Mouse (Mus musculus) intestine, postnatal 0 days (tissue): ENCODE data around the gene Atp6v0b. TPM values are rescaled to one million over a fixed set of nuclear protein-coding genes. Genes with fewer than 3 reads are reported as not detected.
A peak's percentile ranks its signal among the peaks of the same experiment; 100 is the strongest.

Experiments used
- ATAC-seq: fragments of 200-750 bp; cut with Nextera tagmentation; 2 replicates; pipeline ENCODE4 v1.8.0; 2017; ENCODE audit warnings: mild to moderate bottlenecking, moderate TSS enrichment, moderate library complexity
- H3K27ac ChIP-seq: fragments of 300-500 bp; sonication (generic); 2 replicates; pipeline ENCODE4 v1.5.1; 2014; ENCODE audit warnings: mild to moderate bottlenecking, low read depth, low read length, moderate library complexity
- H3K27me3 ChIP-seq: fragments of 300-500 bp; sonication (generic); replicated peaks from 2 replicates; pipeline ENCODE4 v1.6.1; 2014; ENCODE audit warnings: low read length, mixed read lengths; ENCODE audit not compliant: control insufficient read depth, insufficient read depth
- H3K36me3 ChIP-seq: fragments of 300-500 bp; sonication (generic); 2 replicates; pipeline ENCODE4 v1.6.1; 2014; ENCODE audit warnings: mild to moderate bottlenecking, moderate library complexity; ENCODE audit not compliant: control insufficient read depth, insufficient read depth
- H3K4me1 ChIP-seq: fragments of 300-500 bp; sonication (generic); replicated peaks from 2 replicates; pipeline ENCODE4 v1.6.1; 2014; ENCODE audit warnings: antibody characterized with exemption, low read length, mixed read lengths; ENCODE audit not compliant: control insufficient read depth, insufficient read depth
- H3K4me2 ChIP-seq: fragments of 300-500 bp; sonication (generic); replicated peaks from 2 replicates; pipeline ENCODE4 v1.6.1; 2014; ENCODE audit warnings: low read depth, mild to moderate bottlenecking, moderate library complexity
- H3K4me3 ChIP-seq: fragments of 300-500 bp; sonication (generic); 2 replicates; pipeline ENCODE4 v1.5.1; 2014; ENCODE audit warnings: low read depth, low read length
- H3K9ac ChIP-seq: fragments of 300-500 bp; sonication (generic); 2 replicates; pipeline ENCODE4 v1.6.1; 2014; ENCODE audit warnings: mild to moderate bottlenecking, low read depth, low read length
- H3K9me3 ChIP-seq: fragments of 300-500 bp; sonication (generic); 2 replicates; pipeline ENCODE4 v1.6.1; 2016; ENCODE audit warnings: mixed run types; ENCODE audit not compliant: control insufficient read depth
- CTCF ChIP-seq: sonication (generic); IDR thresholded peaks from 2 replicates; pipeline ENCODE4 v1.5.1; 2016; ENCODE audit warnings: low read depth, mild to moderate bottlenecking, control low read depth, antibody characterized with exemption, moderate library complexity
- WGBS: fragments of 180-500 bp; shearing (Covaris S2); extraction: QIAGEN DNeasy Blood & Tissue Kit; methylation state at CpG from one replicate; pipeline ENCODE4 v1.1.7; 2014; 5-methylcytosine and 5-hydroxymethylcytosine counted together
- polyA plus RNA-seq: library from polyadenylated mRNA; unstranded; fragments of >200 nt; fragmentation: Nextera tagmentation; extraction: Ambion mirVana; gene quantifications from 2 replicates; pipeline ENCODE4 v1.2.1, GENCODE M21; 2015

The Atp6v0b gene
- polyA plus RNA-seq, 1 experiment from 2014 or later, result 442 TPM

DNA sequence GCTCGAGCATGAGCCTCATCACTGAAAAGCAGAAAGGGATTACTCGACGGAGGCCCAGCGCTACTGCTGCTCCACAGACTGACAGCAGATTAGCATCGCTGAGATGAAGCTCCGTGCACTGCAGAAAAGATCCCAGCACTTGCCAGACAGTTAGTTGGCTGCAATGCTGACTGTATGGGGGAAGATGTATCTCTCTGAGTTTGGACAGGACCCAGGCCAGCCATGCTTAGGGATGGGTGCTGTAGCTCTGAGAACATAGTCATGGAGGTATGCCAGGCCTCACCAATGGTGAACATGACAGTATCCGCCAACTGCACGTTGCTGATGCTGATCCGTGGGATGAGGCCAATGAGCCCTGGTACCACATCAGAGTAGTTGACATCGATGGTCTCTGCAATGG is 17.0 kb upstream of the Atp6v0b start:
- no peaks in the 10 kb centered on the region for H3K9me3 ChIP-seq
- no peak overlapping the region for H3K4me2 ChIP-seq
- no peaks in the 10 kb centered on the region for H3K4me1 ChIP-seq
- no peaks in the 10 kb centered on the region for H3K27me3 ChIP-seq
- no peak overlapping the region for H3K9ac ChIP-seq
- no peak overlapping the region for H3K4me3 ChIP-seq
- H3K27ac ChIP-seq, result no peak overlapping the region
- no peak for TF ChIP-seq CTCF
- 91% methylated on average over 10 of the region's 10 CpGs for WGBS
- peaks cover 67% of the 10 kb centered on the region for H3K36me3 ChIP-seq
- ATAC-seq, result no peak

DNA sequence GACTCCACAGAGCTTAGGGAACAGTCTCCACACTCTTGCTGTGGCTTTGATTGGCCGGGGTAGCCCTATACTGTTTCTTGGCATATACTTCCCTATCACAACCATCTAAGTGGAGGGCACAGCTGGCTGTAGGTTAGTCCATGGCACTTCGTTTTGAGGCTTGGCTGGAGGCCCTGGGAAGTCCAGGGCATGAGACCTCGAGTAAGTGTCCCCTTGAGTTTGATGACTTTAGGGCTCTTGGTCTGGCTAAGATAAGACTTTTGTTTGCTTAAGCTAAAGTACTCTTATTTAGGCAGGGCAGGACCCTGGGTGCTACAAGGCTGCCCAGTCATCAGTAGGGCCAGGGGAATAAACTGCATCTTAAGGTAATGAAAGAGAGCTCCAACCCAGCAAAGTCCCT is 11.0 kb upstream of the Atp6v0b start:
- Histone ChIP-seq H3K36me3 (peaks cover 45% of the 10 kb centered on the region), H3K9me3 (no peaks in the 10 kb centered on the region), H3K27me3 (no peaks in the 10 kb centered on the region), H3K27ac (no peak overlapping the region), H3K4me1 (no peaks in the 10 kb centered on the region), H3K4me3 (no peak overlapping the region), H3K9ac (no peak overlapping the region), H3K4me2 (no peak overlapping the region)
- TF ChIP-seq CTCF, result no peak
- WGBS, result 59% methylated on average over 3 of the region's 3 CpGs
- no peak for ATAC-seq

DNA sequence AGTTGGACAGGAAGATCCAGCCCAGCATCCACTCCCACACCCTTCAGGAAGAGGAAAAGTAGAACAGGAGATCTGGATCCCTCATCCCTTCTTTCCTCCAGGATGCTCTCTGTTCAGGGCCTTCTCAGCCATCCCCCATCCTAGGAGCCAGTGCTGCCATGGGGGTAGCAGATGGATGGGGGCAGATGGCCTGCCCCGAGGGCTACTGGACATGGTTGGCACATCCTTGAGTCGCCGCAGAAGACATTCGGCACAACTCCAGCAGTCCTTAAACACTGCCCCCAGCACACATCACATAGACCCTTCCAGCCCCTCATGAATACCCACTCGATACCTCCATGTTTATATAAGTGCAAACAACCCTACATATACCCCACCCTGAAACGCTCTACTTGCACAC is 8.9 kb upstream of the Atp6v0b start:
- H3K27ac ChIP-seq, result no peak overlapping the region
- H3K4me3 ChIP-seq, result no peak overlapping the region
- 0 out of 2 replicates have a peak, but pooled peaks cover 2% of the 10 kb centered on the region for H3K4me1 ChIP-seq
- 93% methylated on average over 6 of the region's 6 CpGs for WGBS
- H3K36me3 ChIP-seq, result peaks cover 24% of the 10 kb centered on the region
- no peak for TF ChIP-seq CTCF
- H3K9me3 ChIP-seq, result no peaks in the 10 kb centered on the region
- no peaks in the 10 kb centered on the region for H3K27me3 ChIP-seq
- H3K4me2 ChIP-seq, result no peak overlapping the region
- ATAC-seq, result no peak
- no peak overlapping the region for H3K9ac ChIP-seq

DNA sequence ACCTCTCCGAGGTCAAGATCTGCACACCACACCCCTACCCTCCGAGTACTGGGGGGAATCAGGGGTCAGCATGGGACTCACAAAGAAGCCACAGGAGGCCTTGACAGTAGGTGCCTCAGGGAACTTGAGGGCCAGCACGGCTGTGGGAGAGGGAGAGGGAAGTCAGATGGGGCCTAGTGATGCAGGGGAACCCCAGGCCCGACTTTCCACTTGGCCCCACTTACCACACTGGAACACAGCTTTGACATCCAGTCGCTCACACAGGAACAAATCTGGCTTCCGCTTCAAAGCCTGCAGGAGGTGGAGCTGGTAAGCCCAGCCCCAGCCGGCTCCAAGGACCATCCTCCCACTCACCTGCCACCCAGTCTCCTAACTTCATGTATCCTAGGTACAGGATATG is 8.2 kb upstream of the Atp6v0b start:
- Histone ChIP-seq H3K4me2 (no peak overlapping the region), H3K4me1 (0 out of 2 replicates have a peak, but pooled peaks cover 2% of the 10 kb centered on the region), H3K4me3 (no peak overlapping the region), H3K9ac (no peak overlapping the region), H3K9me3 (no peaks in the 10 kb centered on the region), H3K27me3 (no peaks in the 10 kb centered on the region), H3K36me3 (peaks cover 17% of the 10 kb centered on the region), H3K27ac (no peak overlapping the region)
- 77% methylated on average over 7 of the region's 7 CpGs for WGBS
- TF ChIP-seq CTCF, result no peak
- no peak for ATAC-seq

DNA sequence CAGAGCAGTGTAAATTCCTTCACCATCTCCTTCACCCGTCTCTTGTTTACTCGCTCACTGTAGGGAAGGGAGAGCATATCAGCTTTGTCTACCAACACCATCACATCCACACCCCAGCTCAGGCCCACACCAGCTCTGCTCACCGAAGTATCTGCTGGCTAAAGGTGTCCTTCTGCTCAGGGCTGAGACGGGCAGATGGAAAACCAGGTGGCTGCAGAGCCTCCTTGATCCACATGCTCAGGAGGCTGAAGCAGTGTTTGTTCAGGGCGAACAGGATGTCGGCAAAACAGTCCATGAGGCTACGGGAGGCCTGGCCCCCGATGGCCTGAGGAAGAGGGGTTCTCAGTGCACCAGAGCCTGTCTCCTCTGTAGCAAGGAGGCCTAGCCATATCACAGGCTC is 7.5 kb upstream of the Atp6v0b start:
- no peak for TF ChIP-seq CTCF

DNA sequence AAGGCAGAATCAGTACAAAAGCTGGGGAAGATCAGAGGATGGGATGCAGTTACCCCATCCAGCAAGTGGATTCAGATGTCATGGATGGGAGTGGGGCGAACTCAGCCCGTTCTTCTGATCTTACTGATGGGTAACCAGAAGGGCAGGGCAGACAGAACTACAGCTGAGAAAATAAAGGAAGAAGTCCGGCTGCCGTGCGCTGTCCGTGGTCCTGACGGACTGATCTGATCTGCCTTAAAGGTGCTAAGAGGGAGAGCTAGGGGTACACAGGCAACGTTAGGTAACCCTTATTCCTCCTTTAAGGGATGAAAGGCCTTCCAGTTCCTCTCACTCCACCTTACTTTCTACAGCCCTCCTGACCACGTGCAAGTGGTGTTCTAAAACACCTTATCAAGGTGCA is 6.2 kb upstream of the Atp6v0b start:
- ATAC-seq, result no peak

More for the DNA sequence above, 7.5 kb upstream of the Atp6v0b start:
- ATAC-seq, result no peak
- Histone ChIP-seq H3K27ac (no peak overlapping the region), H3K36me3 (peaks cover 15% of the 10 kb centered on the region), H3K4me3 (no peak overlapping the region), H3K27me3 (no peaks in the 10 kb centered on the region), H3K9ac (no peak overlapping the region), H3K4me1 (0 out of 2 replicates have a peak, but pooled peaks cover 2% of the 10 kb centered on the region), H3K4me2 (no peak overlapping the region), H3K9me3 (no peaks in the 10 kb centered on the region)
- WGBS, result 82% methylated on average over 7 of the region's 8 CpGs

DNA sequence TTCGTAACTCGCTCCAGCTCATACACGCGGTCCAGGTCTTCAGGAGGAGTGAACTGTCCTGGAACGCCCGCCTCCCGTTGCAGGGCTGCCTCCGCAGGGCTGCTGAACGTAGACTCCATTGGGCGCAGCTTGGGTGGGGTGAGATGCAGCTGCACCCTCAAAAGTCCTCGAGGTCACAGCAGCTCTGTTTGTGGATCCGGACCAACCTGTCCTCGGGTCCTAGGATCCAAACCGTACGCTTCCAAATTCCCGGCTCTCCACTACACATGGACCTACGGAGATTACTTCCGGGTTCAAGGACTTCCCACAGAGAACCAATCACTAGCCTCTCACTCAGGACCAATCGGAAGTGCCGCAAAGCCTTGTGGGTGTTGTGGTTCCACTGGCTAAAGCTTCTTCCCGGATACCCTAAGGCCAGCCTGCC is 4.6 kb upstream of the Atp6v0b start, which contains the start of gene Dph2:
TSS of gene Dph2 (minus strand) at position 295 of the 424 bp plus-strand sequence.
- peak within 1 kb of the TSS; percentile 26; the same call in 1 of the 2 replicates for H3K9ac ChIP-seq
- under 1% methylated on average over 21 of the region's 21 CpGs for WGBS

More for the DNA sequence above, 6.2 kb upstream of the Atp6v0b start:
- no peak overlapping the region for H3K9ac ChIP-seq
- TF ChIP-seq CTCF, result no peak
- H3K4me2 ChIP-seq, result no peak overlapping the region
- no peaks in the 10 kb centered on the region for H3K9me3 ChIP-seq
- no peak overlapping the region for H3K4me3 ChIP-seq
- H3K36me3 ChIP-seq, result peaks cover 12% of the 10 kb centered on the region; the same call in 1 of the 2 replicates
- WGBS, result 16% methylated on average over 9 of the region's 9 CpGs
- no peaks in the 10 kb centered on the region for H3K27me3 ChIP-seq
- H3K4me1 ChIP-seq, result 0 out of 2 replicates have a peak, but pooled peaks cover 2% of the 10 kb centered on the region
- no peak overlapping the region for H3K27ac ChIP-seq

More for the DNA sequence above, 4.6 kb upstream of the Atp6v0b start, which contains the start of gene Dph2:
- 0 out of 2 replicates have a peak, but pooled peaks cover 2% of the 10 kb centered on the region for H3K4me1 ChIP-seq
- ATAC-seq, result peak; percentile 83
- H3K4me2 ChIP-seq, result peak within 1 kb of the TSS; percentile 95
- no peaks in the 10 kb centered on the region for H3K27me3 ChIP-seq
- no peak within 1 kb of the TSS for H3K27ac ChIP-seq
- no peak for TF ChIP-seq CTCF
- H3K4me3 ChIP-seq, result peak within 1 kb of the TSS; percentile 79
- H3K9me3 ChIP-seq, result no peaks in the 10 kb centered on the region
- H3K36me3 ChIP-seq, result peaks cover 8% of the 10 kb centered on the region; the same call in 1 of the 2 replicates
